Mouse (Mus musculus) lung, postnatal 25 days (tissue): Measurements from ENCODE around the gene Rhbdl1.
"Not testable (repeated sequence)": the region's sequence is repeated elsewhere in the genome, so short reads cannot be mapped to it uniquely, and the experiment has no call there.

ENCODE experiments used
- DNase-seq: peaks from one replicate; pipeline ENCODE4 v3.0.0; 2022; ENCODE audit warnings: low spot score

The Rhbdl1 gene

GRCm38 (mm10) chr17:25872676-25873075 is 35.6 kb upstream of the Rhbdl1 start:
- no peak for DNase-seq

- not testable (repeated sequence) for DNase-seq
Observed at GRCm38 (mm10) chr17:25871566-25871965, 34.5 kb upstream of the Rhbdl1 start.

GRCm38 (mm10) chr17:25869954-25870353 is 32.9 kb upstream of the Rhbdl1 start:
- DNase-seq = no peak

- DNase-seq = no peak
Observed at GRCm38 (mm10) chr17:25869498-25869897, 32.4 kb upstream of the Rhbdl1 start.

- DNase-seq = peak; percentile 87
Observed at GRCm38 (mm10) chr17:25868601-25869191, 31.6 kb upstream of the Rhbdl1 start, which contains the start of gene Mcrip2. Gene Mcrip2 (minus strand): TSS chr17:25868764.

GRCm38 (mm10) chr17:25867836-25868600 is 30.9 kb upstream of the Rhbdl1 start:
- peak; percentile 23 for DNase-seq

- DNase-seq = no peak
Observed at GRCm38 (mm10) chr17:25867509-25867835, 30.4 kb upstream of the Rhbdl1 start.

- no peak for DNase-seq
Observed at GRCm38 (mm10) chr17:25866172-25866571, 29.1 kb upstream of the Rhbdl1 start.

GRCm38 (mm10) chr17:25865288-25865687 is 28.2 kb upstream of the Rhbdl1 start:
- DNase-seq = no peak

GRCm38 (mm10) chr17:25864311-25864710 is 27.2 kb upstream of the Rhbdl1 start:
- no peak for DNase-seq

- no peak for DNase-seq
Observed at GRCm38 (mm10) chr17:25863681-25864080, 26.6 kb upstream of the Rhbdl1 start.

- DNase-seq = no peak
Observed at GRCm38 (mm10) chr17:25861704-25862612, 24.9 kb upstream of the Rhbdl1 start.

GRCm38 (mm10) chr17:25860832-25861703 is 24.0 kb upstream of the Rhbdl1 start, which contains the start of gene Wdr90:
Gene Wdr90 (minus strand): TSS chr17:25861501.
- DNase-seq = peak; percentile 93

- no peak for DNase-seq
Observed at GRCm38 (mm10) chr17:25860229-25860628, 23.1 kb upstream of the Rhbdl1 start.

GRCm38 (mm10) chr17:25844396-25844901 is 7.4 kb upstream of the Rhbdl1 start, which contains the start of gene Rhot2:
Gene Rhot2 (minus strand): TSS chr17:25844851.
- DNase-seq = peak; percentile 97

- no peak for DNase-seq
Observed at GRCm38 (mm10) chr17:25843636-25844395, 6.7 kb upstream of the Rhbdl1 start.

- no peak for DNase-seq
Observed at GRCm38 (mm10) chr17:25843122-25843521, 6.0 kb upstream of the Rhbdl1 start.

GRCm38 (mm10) chr17:25842509-25842908 is 5.4 kb upstream of the Rhbdl1 start:
- no peak for DNase-seq

GRCm38 (mm10) chr17:25841117-25841880 is 4.2 kb upstream of the Rhbdl1 start, which contains the start of gene Gm20683:
Gene Gm20683 (minus strand): TSS chr17:25841763.
- DNase-seq = no peak

GRCm38 (mm10) chr17:25840519-25840918 is 3.4 kb upstream of the Rhbdl1 start:
- DNase-seq = no peak
